Mouse (Mus musculus) embryo, embryonic 11.5 days (tissue): ENCODE measurements around the gene Olfr1297.

Experiments
- DNase-seq: peaks from one replicate; pipeline ENCODE4 v3.0.0-alpha.2; 2012; ENCODE audit warnings: low read depth, low spot score

Olfr1297 gene

GRCm38 (mm10) chr2:111626397-111626796 lies at the start of gene Olfr1297:
Olfr1297 (minus strand) TSS chr2:111626497.
- DNase-seq, result no peak

DNA sequence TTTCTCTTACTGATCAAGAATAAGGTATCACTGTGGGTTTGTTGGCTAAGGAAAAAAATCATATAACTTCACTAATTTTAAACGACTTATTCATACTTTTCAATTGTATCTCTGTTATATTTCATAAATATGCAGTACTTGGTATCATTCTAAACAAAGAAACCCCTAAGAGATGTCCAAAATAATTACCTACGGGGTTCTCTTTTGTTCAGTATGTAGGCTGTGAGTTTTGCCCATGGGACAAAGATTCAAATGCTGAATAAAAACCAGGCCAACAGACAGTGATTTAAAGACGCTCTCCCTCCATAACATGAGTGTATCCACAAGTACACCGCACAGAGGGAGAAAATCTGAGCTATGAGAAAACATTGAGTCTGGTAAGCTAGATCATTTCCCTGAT lies 34.8 kb upstream of the Olfr1297 start, which contains the start of gene Olfr1299:
Gene Olfr1299, plus strand, starts transcription at position 301 of the 400 bp plus-strand sequence.
- DNase-seq, result no peak

DNA sequence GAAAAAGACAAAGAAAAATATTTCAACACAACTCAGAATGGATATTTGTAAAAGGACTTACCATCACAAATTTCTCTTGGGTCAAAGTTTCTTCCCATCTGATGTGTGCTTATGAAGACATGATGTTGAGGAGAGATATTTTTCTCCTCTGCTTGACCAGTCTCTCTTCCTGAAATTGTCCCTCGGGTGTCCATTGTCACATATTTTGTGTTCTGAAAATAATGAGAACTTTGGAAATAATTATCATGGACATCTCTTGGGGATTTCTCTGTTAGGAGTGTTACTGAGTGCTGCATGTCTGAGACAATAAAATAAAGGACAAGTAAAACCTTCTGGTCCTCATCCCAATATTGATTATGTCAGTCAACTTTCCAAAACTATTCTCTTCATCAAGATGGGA lies 22.8 kb upstream of the Olfr1297 start, which contains the start of gene Olfr1298:
Gene Olfr1298, minus strand, starts transcription at position 101 of the 400 bp plus-strand sequence.
- no peak for DNase-seq

DNA sequence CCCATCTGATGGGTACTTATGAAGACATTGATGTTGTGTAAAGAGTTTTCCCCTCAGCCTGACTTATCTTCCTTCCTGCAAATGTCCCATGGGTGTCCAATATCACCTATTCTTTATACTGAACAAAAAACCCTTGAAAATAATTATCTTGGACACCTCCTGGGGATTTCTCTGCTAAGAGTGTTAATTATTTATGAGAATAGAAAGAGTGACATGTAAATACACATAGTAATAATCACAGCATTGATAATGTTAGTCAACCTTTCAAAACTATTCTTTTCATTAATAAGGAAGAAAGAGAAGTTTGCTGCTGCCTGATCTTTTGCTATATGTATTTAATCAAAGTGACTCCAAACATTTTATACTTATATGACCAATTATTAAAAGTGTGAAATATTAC lies 56.7 kb downstream of the Olfr1297 start, which contains the start of gene Olfr1295:
Gene Olfr1295, minus strand, starts transcription at position 101 of the 400 bp plus-strand sequence.
- DNase-seq, result no peak
